Mouse (Mus musculus): ENCODE measurements around the gene Slc35a2.

GRCm38 (mm10) chrX:7907735-7908134, 23.9 kb downstream of the Slc35a2 start, which contains the start of gene Gm10491:
- TF ChIP-seq CTCF (IDR thresholded peaks at IDR 0.05; ENCODE audit: low read depth) (no peak), EP300 (optimal IDR thresholded peaks at IDR 0.05) (no peak)
